Mouse (Mus musculus): ENCODE results near the gene Rasgef1a.

Gene Rasgef1a

GRCm38 (mm10) chr6:118072176-118072575, 60.9 kb downstream of the Rasgef1a start:
- no peak for DNase-seq (ENCODE audit: low spot score)

DNA sequence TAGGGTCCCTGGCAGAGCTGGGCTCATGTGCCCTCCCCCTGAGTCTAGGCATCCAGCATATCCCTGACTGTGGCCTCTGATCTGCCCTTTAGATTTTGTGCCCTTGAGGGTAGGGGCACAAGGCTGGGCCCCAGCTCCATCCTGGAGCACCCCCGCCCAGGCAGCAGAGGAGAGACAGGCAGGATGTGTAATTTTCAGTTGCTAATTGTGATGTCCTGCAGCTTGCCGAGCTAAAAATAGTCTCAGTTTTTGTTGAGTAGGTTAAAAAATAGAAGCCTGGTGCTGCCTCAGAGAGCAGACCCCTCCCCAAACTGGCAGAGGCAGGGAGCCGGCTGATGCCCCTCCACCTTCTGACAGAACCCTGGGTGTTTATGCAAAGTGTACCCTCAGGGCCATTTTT, 62.9 kb downstream of the Rasgef1a start:
- DNase-seq (ENCODE audit: low spot score) = no peak

DNA sequence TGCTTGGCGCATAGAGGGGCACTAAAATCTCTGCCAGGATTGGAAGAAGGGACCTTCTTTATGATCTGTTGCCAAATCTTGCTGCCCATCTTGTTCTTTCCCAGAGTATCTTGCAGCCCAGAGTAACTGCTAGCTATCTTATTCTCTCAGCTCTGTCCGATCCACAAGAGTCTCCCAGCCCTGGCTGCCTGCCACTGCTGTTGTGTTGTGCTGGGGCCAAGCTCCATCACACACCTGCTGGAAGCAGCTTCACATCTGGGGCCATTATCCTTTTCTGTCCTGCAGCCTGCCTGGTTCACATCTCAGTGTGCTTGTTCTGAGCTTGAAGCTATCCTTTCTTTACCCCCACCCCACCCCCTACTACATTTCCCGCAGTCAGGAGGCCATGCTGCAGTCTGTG, 65.0 kb downstream of the Rasgef1a start:
- peak; percentile 24 for DNase-seq (ENCODE audit: low spot score)

DNA sequence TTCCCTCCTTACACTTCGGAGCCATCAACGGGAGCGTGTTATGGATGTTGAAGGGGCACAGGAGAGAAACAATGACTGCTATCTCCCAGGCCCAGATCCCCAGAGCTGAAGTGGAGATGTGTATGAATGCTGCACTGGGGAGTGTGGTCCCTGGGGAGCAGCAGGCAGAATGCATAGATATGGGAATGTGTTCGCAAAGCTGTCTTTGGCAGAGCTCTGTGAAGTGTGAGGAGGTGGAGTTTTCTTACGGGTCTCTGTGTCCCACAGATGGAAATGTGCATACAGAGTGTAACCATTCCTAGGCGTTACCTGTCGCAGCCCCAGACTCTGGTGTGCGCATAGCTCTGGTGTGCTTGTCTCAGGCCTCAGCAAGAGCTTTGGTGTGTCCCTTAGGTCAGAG, 65.5 kb downstream of the Rasgef1a start:
- no peak for DNase-seq (ENCODE audit: low spot score)

DNA sequence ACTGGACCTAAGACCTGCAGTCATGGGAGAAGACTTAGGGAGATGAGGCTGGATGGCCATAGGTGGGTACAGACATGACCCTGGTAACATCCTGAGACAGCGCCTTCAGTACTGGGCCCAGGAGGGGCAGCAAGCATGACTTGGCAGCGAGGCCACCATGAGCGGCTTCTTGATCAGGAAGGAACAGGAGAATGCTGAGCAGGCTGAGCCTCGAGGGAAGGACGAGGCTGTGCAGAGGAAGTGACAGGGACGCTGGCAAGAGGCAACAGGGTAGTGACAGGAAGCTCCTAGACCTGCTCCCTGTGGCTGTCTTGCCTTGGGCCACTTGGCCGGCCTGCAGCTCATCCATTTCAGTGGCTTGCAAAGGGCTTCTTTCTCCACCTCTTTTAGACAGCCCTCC, 66.2 kb downstream of the Rasgef1a start:
- no peak for DNase-seq (ENCODE audit: low spot score)

DNA sequence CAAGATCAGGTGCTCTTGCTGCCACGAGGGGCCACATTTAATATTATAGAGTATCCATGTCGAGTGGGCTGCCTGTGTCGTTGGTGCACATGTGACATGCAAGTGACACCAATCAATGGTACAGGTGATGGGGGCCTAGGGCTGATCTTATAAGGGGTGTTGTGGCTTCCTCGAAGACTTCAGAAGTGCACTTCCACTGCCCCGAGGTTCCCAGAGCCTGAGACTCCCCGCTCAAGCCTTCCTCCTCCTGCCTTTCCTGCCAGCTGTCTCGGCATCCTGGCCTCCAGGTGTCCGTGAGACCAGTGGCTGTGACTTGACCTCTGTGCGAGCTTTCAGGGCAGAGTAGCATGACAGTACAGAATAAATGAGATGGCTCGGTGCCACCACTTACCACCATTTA, 67.5 kb downstream of the Rasgef1a start:
- no peak for DNase-seq (ENCODE audit: low spot score)

DNA sequence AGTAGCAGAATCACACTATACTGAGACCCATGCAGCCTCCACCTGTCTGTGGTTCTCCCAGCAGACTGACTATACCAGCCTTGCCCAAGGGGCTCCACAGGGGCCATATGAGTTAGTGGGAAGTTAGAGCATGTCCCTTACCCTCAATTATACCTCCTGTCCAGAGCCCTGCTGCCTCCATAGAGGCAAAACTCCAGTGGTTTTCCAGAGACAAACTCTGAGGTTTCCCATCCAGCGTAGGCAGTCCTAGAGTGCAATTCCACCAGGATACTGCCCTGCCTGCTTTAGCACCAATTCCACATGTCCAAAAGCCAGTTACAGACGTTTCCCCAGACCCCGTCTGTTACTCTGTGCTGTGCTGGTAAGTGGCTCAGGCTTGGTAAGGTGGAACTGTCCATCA, 68.1 kb downstream of the Rasgef1a start:
- DNase-seq (ENCODE audit: low spot score) = no peak

- DNase-seq (ENCODE audit: low spot score) = no peak
These were observed 68.7 kb downstream of the Rasgef1a start for GRCm38 (mm10) chr6:118079762-118080465.

GRCm38 (mm10) chr6:118080711-118081110, 69.5 kb downstream of the Rasgef1a start:
- no peak for DNase-seq (ENCODE audit: low spot score)

DNA sequence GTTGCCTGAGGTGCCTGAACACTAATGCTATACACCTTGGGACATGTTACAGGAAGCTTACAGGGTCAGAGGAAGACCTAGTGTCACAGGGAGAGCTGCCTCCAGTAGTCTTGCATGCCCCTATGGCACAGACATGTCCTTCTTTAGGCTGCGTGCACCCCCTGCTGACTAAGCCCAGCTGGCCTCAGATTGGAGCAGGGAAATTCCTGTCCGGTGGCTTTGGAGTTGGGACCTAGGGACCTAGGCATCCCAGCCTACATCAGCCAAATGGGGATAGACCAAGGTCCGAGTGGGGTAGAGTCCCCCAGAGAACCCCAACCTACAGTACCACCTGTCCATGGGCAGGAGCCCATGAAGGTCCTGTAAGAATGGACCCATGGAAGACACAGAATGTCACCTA, 71.1 kb downstream of the Rasgef1a start:
- no peak for DNase-seq (ENCODE audit: low spot score)

DNA sequence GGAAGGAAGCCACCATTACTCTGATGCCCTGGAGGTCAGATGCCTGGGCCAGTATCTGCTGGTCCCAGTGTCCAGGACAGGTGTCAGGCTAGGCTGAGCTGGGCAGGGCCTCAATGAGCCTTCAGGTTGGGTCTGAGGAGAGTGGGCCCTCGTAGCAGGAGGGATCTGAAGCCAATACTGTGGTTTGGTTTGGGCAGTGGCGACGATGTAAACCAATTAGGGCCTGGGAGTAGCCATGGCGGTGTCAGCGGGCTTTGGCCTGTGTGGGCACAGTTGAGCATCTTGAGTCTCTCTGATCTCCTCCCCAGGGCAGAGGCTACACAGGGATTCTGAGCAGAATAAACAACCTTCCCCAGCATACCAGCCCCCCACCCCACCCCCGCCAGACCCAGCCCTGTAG, 72.4 kb downstream of the Rasgef1a start:
- DNase-seq (ENCODE audit: low spot score) = no peak

DNA sequence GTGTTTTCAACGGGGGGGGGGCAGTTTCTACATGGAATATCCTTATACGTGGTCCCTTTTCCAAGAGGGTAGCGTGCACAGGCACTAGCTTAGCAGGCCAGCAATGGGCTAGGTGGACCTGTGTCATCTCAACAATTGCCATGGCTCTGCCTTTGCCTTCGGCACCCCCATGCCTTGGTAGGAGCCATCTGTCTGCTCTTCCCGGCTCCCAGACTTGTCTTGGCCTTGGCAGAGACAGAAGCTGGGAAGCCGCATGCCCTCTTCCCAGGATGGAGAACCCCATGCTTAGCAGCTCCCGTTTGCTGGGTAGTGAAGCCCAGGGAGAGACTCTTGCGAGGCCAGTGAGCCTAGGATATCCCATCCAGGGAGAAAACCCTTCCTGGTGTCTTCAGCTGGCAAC, 73.4 kb downstream of the Rasgef1a start:
- DNase-seq (ENCODE audit: low spot score) = no peak

GRCm38 (mm10) chr6:118087955-118088354, 76.7 kb downstream of the Rasgef1a start:
- DNase-seq (ENCODE audit: low spot score) = no peak

DNA sequence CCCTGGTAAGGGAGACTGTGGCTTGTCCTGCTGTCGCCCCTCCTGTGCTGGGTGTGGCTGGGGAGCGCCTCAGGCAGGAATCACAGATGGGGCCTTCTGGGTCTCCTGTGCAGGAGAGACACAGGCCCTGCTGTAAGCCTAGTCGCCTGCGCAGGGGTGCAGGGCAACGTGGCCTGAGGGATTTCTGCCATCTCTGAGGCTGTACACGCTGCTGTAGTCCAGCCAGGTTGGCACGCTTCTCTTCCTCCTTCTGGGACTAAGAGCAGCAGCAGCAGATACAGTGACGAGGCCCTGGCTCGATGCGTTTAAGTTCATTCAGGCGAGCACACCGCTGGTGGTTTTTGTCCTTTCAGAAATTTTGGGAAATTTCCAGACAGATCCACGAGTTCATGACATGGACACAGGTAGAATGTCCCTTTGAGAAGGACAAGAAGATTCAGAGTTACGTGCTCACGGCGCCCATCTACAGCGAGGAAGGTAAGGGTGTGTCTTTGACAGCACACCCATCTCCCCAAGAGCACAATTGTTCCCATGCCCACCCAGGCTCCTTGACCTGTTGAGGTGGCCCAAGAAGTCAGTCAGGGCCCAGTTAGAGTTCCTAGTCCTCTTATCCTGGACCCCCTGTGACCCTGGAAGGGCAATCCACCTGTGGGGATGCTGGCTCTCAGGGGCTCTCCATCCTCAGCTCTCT, 77.7 kb downstream of the Rasgef1a start:
- DNase-seq (ENCODE audit: low spot score) = no peak

- DNase-seq (ENCODE audit: low spot score) = no peak
These were observed 79.6 kb downstream of the Rasgef1a start for GRCm38 (mm10) chr6:118090827-118091226.

DNA sequence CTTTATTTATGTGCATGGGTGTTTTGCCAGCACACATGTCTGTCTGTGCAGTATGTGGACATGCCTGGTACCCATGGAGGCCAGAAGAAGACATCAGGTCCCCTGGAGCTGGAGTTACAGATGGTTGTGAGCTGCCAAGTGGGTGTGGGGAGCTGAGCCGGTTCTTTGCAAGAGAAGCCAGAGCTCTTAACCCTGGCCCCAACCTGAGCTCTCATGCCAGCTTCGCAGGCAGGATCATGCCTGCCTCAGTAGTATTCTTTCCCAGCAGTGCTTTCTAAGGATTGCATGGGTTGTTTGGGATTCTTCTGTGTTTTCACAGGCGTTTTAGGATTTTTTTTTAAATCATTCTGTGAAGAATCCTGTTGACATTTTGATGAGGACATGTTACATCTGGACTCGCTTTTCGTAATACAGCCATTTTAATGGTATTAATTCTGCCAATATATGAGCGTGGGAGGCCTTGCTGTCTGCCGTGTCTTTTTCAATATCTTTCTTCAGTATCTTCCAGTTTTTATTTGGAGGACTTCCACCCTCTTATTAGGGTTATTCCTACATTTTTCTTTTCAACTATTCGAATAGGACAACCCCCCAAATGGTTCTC, 86.6 kb downstream of the Rasgef1a start:
- no peak for DNase-seq (ENCODE audit: low spot score)

DNA sequence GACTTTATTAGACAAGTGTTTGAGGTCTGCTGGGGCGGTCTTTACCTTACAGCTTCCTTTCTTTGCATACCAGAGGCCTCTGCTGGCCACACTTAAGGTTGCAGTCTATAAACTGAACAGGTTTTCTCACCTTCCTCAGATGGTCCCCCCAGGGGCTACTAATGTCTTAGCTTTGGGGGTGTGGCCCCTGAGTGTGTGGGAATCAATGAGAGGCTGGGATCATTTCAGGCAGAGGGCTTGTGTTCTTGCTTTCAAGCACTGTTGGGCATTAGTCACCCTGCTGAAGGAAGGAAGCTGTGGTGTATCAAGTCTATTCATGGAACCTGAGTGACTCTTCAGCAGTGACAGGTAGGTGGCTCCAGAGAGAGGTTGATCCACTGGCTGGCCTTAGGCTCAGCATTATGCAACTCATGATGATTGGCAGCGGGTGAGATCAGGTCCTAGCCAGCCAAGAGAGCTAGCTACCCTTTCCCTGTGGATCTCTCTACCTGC, 88.1 kb downstream of the Rasgef1a start:
- peak; percentile 20 for DNase-seq (ENCODE audit: low spot score)

DNA sequence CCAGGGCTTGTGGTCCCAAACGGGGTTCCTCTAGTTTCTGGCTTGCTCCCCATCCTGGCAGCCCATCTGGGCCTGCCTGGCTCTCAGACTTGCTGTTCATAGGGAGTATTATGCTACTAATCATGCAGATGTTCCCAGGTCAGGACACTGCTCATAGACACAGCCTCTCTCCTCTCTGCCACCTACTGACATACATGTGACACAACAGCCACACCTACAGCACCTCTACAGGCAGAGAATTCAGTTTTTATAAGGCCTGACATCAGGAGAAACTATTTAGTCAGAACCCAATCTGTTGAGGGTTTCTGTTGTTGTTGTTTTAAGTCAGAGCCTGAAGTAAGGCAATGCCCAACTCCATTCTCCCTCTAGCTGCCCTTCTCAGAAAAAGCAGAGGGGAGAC, 100.6 kb downstream of the Rasgef1a start:
- DNase-seq (ENCODE audit: low spot score) = no peak

- no peak for DNase-seq (ENCODE audit: low spot score)
These were observed 111.5 kb downstream of the Rasgef1a start for GRCm38 (mm10) chr6:118122767-118123166.

DNA sequence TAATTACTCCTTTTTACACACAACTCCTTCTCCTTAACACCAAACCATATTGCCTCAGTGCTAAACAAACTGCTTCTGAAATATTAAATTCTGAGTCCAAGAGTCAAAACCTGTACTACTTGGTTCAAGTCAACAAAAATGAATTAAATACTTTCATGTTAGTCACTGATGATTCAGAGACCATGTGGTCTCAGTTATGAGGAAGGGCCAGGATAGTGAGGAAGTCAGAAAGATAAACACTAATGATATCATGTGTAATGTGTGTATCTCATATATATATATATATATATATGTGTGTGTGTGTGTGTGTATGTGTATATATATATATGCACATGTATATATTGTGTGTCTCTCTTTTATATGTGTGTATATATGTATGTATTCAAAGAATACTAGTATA, 115.3 kb downstream of the Rasgef1a start:
- no peak for DNase-seq (ENCODE audit: low spot score)

- no peak for DNase-seq (ENCODE audit: low spot score)
These were observed 116.0 kb downstream of the Rasgef1a start for GRCm38 (mm10) chr6:118127198-118127597.

- DNase-seq (ENCODE audit: low spot score) = no peak
These were observed 116.7 kb downstream of the Rasgef1a start for GRCm38 (mm10) chr6:118127827-118128487.

- peak; percentile 41 for DNase-seq (ENCODE audit: low spot score)
These were observed 118.8 kb downstream of the Rasgef1a start for GRCm38 (mm10) chr6:118130022-118130421.
